In genomic region chr14:75178801-75179211, GRCm38 (mm10) we compare ENCODE assay signal across 12 mouse cellular contexts. TPM values are rescaled to one million over a fixed set of nuclear protein-coding genes. Genes with fewer than 3 reads are reported as not detected.
DNase-seq lines count a peak whose midpoint lies in the region; ATAC-seq and TF ChIP-seq lines count a peak whose summit lies in the region.
"Had no signal": no experiment of that assay in that cellular context is flagged by ENCODE, and none has a peak within 500 bp of the region (broad histone marks: within the 10 kb centered on the region; RNA-seq: fewer than 3 reads in every experiment).

No protein-coding gene starts in this region.

- intact Hi-C loops in left cerebral cortex, postnatal 10 days (cut with DNase I), result no loop called here

- H3K9ac ChIP-seq in limb, embryonic 15.5 days, result no peak overlapping the region
- peak overlapping the region; percentile 76 for H3K9ac ChIP-seq in liver, embryonic 13.5 days

- peak overlapping the region; percentile 27; the same call in 1 of the 2 replicates for H3K27ac ChIP-seq in limb, embryonic 15.5 days
- H3K27ac ChIP-seq in limb, embryonic 10.5 days, result no peak overlapping the region
- peak overlapping the region; percentile 92 for H3K27ac ChIP-seq in liver, embryonic 13.5 days
- no peak overlapping the region for H3K27ac ChIP-seq in layer of hippocampus, adult 2 months

- no peak for TF ChIP-seq CTCF in layer of hippocampus, adult 2 months (conservative IDR thresholded peaks at IDR 0.05)

- no peaks in the 10 kb centered on the region for H3K4me1 ChIP-seq in limb, embryonic 15.5 days
- H3K4me1 ChIP-seq in limb, embryonic 10.5 days, result no peaks in the 10 kb centered on the region
- H3K4me1 ChIP-seq in liver, embryonic 13.5 days (replicated peaks), result peaks cover 60% of the 10 kb centered on the region

- H3K27me3 ChIP-seq in limb, embryonic 15.5 days, result no peaks in the 10 kb centered on the region
- H3K27me3 ChIP-seq in limb, embryonic 10.5 days (ENCODE audit: low read depth, poor library complexity, severe bottlenecking), result no peaks in the 10 kb centered on the region
- H3K27me3 ChIP-seq in liver, embryonic 13.5 days, result no peaks in the 10 kb centered on the region

- H3K9me3 ChIP-seq in limb, embryonic 15.5 days, result no peaks in the 10 kb centered on the region
- H3K9me3 ChIP-seq in limb, embryonic 10.5 days (replicated peaks), result no peaks in the 10 kb centered on the region
- no peaks in the 10 kb centered on the region for H3K9me3 ChIP-seq in liver, embryonic 13.5 days (replicated peaks)

- no peak for ATAC-seq in limb, embryonic 15.5 days (ENCODE audit: insufficient number of reproducible peaks, low FRiP score, low TSS enrichment, low read depth)
- peak; percentile 85 for ATAC-seq in liver, embryonic 13.5 days (ENCODE audit: low read depth)
- ATAC-seq in monocyte, adult 5-6 weeks (replicated peaks; ENCODE audit: insufficient number of reproducible peaks, low FRiP score, low TSS enrichment, poor library complexity, severe bottlenecking), result peak; percentile 18; the same call in 1 of the 2 replicates

- no peaks in the 10 kb centered on the region for H3K36me3 ChIP-seq in limb, embryonic 15.5 days
- H3K36me3 ChIP-seq in limb, embryonic 10.5 days, result no peaks in the 10 kb centered on the region
- no peaks in the 10 kb centered on the region for H3K36me3 ChIP-seq in liver, embryonic 13.5 days

- no peak overlapping the region for H3K4me3 ChIP-seq in limb, embryonic 15.5 days
- no peak overlapping the region for H3K4me3 ChIP-seq in limb, embryonic 10.5 days
- H3K4me3 ChIP-seq in liver, embryonic 13.5 days (replicated peaks), result peak overlapping the region; percentile 59
- H3K4me3 ChIP-seq in layer of hippocampus, adult 2 months, result no peak overlapping the region; the same call in 1 of the 2 replicates

- no peak for DNase-seq in limb, embryonic 10.5 days (ENCODE audit: low spot score)
- DNase-seq in liver, embryonic 13.5 days, result peak; percentile 53
- no peak for DNase-seq in embryo, embryonic 11 days
- DNase-seq in layer of hippocampus, adult 2 months (ENCODE audit: low spot score in 2 of 2), result no peak
- DNase-seq in left cerebral cortex, postnatal 10 days (ENCODE audit: extremely low spot score in 1 of 2, low spot score in 2 of 2), result no peak
- DNase-seq in layer of hippocampus, postnatal 10 days (ENCODE audit: low spot score in 2 of 2), result no peak
- DNase-seq: cerebellum, adult 11-12 months had no signal

- no peak overlapping the region for H3K4me2 ChIP-seq in limb, embryonic 15.5 days
- H3K4me2 ChIP-seq in liver, embryonic 13.5 days, result peak overlapping the region; percentile 76

- WGBS in limb, embryonic 15.5 days, result 67% methylated on average over 10 of the region's 10 CpGs
- 85% methylated on average over 10 of the region's 10 CpGs for WGBS in limb, embryonic 10.5 days
- 7% methylated on average over 10 of the region's 10 CpGs for WGBS in liver, embryonic 13.5 days (ENCODE audit: insufficient replicate concordance)

RNA-seq across cellular contexts. Expression of gene Lcp1, which starts 47.9 kb away (rescaled TPM):
- 36.7 and 38.4 TPM in 2 replicates for polyA plus RNA-seq in limb, embryonic 15.5 days (2015; fragmentation: Nextera tagmentation; extraction: Ambion mirVana)
- polyA plus RNA-seq in limb, embryonic 10.5 days (2016; fragmentation: Nextera tagmentation; extraction: Ambion mirVana), result 20.4 and 20.9 TPM in 2 replicates
- 29.3 and 37.6 TPM in 2 replicates for polyA plus RNA-seq in liver, embryonic 13.5 days (2015; fragmentation: Nextera tagmentation; extraction: Ambion mirVana)
- total RNA-seq in monocyte, adult 5-6 weeks (2017), result 842 to 930 TPM (median 888 TPM) in 3 replicates
- 1 to 10 TPM; 6.6 to 8.8 TPM for total RNA-seq in layer of hippocampus, adult 2 months (2021)
- 1 to 10 TPM; 8.0 to 8.1 TPM for total RNA-seq in left cerebral cortex, postnatal 10 days (2021)
- 1 to 10 TPM; 8.5 to 8.8 TPM for total RNA-seq in layer of hippocampus, postnatal 10 days (2021)

RNA-seq across cellular contexts. Expression of gene Lrrc63, which starts 48.1 kb away (rescaled TPM):
- polyA plus RNA-seq in limb, embryonic 15.5 days (2015; fragmentation: Nextera tagmentation; extraction: Ambion mirVana), result not detected in 2 replicates
- polyA plus RNA-seq in limb, embryonic 10.5 days (2016; fragmentation: Nextera tagmentation; extraction: Ambion mirVana), result 0.05 and 0.08 TPM in 2 replicates
- not detected in 2 replicates for polyA plus RNA-seq in liver, embryonic 13.5 days (2015; fragmentation: Nextera tagmentation; extraction: Ambion mirVana)
- 0.19 to 0.64 TPM (median 0.49 TPM) in 3 replicates for total RNA-seq in monocyte, adult 5-6 weeks (2017)
- not detected for total RNA-seq in layer of hippocampus, adult 2 months (2021)
- total RNA-seq in left cerebral cortex, postnatal 10 days (2021), result not detected
- not detected for total RNA-seq in layer of hippocampus, postnatal 10 days (2021)
- total RNA-seq: heart, adult 18-20 months; layer of hippocampus, adult 8-10 months had no signal
- polyA plus RNA-seq: stomach, embryonic 14.5 days had no signal

Comparison
In these comparisons a context has a peak if more than half of its experiments do, and no peak if none do; other contexts are left out.
1. H3K27ac ChIP-seq: peak in limb, embryonic 15.5 days (single experiment) and liver, embryonic 13.5 days (single experiment); none in limb, embryonic 10.5 days (single experiment) and layer of hippocampus, adult 2 months (single experiment).
2. RNA of gene Lcp1, which starts 47.9 kb away (total RNA-seq): 842 to 930 TPM in monocyte, adult 5-6 weeks; 8.5 to 8.8 TPM in layer of hippocampus, postnatal 10 days, 6.6 to 8.8 TPM in layer of hippocampus, adult 2 months and 8.0 to 8.1 TPM in left cerebral cortex, postnatal 10 days; every median in the first group is over 10 times any median in the second.